Mouse (Mus musculus): ENCODE data around the gene Agrp.

DNA sequence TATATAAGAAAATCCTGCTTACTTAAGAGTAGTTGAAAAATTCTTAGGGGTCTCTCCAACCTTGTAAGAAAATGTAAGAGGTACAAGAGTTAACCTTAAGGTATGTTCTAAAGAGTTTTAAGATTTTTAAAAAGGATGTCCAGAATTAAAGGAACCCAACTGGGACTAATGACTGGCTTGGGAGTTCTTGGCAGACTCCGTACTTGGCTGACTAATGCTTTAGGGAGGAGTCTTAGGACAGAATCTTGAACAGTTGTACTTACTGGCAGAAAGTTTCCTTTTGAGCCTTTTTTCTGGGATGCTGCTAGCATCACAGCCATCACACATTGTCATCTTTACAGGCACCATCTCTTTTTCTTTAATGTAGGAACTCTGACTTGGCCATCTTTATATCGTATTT is 3.3 kb upstream of the Agrp start:
- TF ChIP-seq ZNF384 (IDR thresholded peaks at IDR 0.05; ENCODE audit: low read depth, low read length) (no peak), HCFC1 (IDR thresholded peaks at IDR 0.05; ENCODE audit: borderline replicate concordance, insufficient read depth, low read length) (no peak), CHD2 (IDR thresholded peaks at IDR 0.05; ENCODE audit: low read depth, low read length) (no peak)

Measured in ES-E14 (cell line).